Mouse (Mus musculus): ENCODE measurements around the gene Nkx2-5.

The Nkx2-5 gene

GRCm38 (mm10) chr17:26835956-26836355 lies 8.9 kb downstream of the Nkx2-5 start:
- no peak for DNase-seq

GRCm38 (mm10) chr17:26834966-26835755 lies 9.6 kb downstream of the Nkx2-5 start:
- no peak for DNase-seq

- DNase-seq, result no peak
These were observed 10.4 kb downstream of the Nkx2-5 start for GRCm38 (mm10) chr17:26834302-26834965.

GRCm38 (mm10) chr17:26833806-26834205 lies 11.0 kb downstream of the Nkx2-5 start:
- DNase-seq, result no peak

GRCm38 (mm10) chr17:26826131-26826530 lies 18.7 kb downstream of the Nkx2-5 start:
- no peak for DNase-seq

GRCm38 (mm10) chr17:26817776-26818175 lies 27.0 kb downstream of the Nkx2-5 start:
- no peak for DNase-seq

- no peak for DNase-seq
These were observed 28.0 kb downstream of the Nkx2-5 start for GRCm38 (mm10) chr17:26816810-26817209.

- no peak for DNase-seq
These were observed 31.3 kb downstream of the Nkx2-5 start for GRCm38 (mm10) chr17:26813497-26813896.

GRCm38 (mm10) chr17:26812607-26813006 lies 32.2 kb downstream of the Nkx2-5 start:
- no peak for DNase-seq

- no peak for DNase-seq
These were observed 41.9 kb downstream of the Nkx2-5 start for GRCm38 (mm10) chr17:26802886-26803285.

- no peak for DNase-seq
These were observed 47.3 kb downstream of the Nkx2-5 start for GRCm38 (mm10) chr17:26797379-26798128.

- DNase-seq, result no peak
These were observed 49.4 kb downstream of the Nkx2-5 start for GRCm38 (mm10) chr17:26795386-26795785.

GRCm38 (mm10) chr17:26794744-26795143 lies 50.1 kb downstream of the Nkx2-5 start:
- DNase-seq, result peak; percentile 69

- DNase-seq, result no peak
These were observed 51.6 kb downstream of the Nkx2-5 start for GRCm38 (mm10) chr17:26793068-26793765.

GRCm38 (mm10) chr17:26792096-26792495 lies 52.7 kb downstream of the Nkx2-5 start:
- no peak for DNase-seq

- DNase-seq, result no peak
These were observed 53.2 kb downstream of the Nkx2-5 start for GRCm38 (mm10) chr17:26791580-26791979.

GRCm38 (mm10) chr17:26790269-26791214 lies 54.3 kb downstream of the Nkx2-5 start:
- DNase-seq, result no peak

GRCm38 (mm10) chr17:26789460-26790268 lies 55.1 kb downstream of the Nkx2-5 start:
- DNase-seq, result no peak

- no peak for DNase-seq
These were observed 55.8 kb downstream of the Nkx2-5 start for GRCm38 (mm10) chr17:26788986-26789385.
